Mouse (Mus musculus): Measurements from ENCODE around the gene Ocln.
"Not testable (repeated sequence)": the region's sequence is repeated elsewhere in the genome, so short reads cannot be mapped to it uniquely, and the experiment has no call there.

Gene Ocln

GRCm38 (mm10) chr13:100543011-100543767, 9.3 kb downstream of the Ocln start:
- DNase-seq (ENCODE audit: low read depth) = no peak

DNA sequence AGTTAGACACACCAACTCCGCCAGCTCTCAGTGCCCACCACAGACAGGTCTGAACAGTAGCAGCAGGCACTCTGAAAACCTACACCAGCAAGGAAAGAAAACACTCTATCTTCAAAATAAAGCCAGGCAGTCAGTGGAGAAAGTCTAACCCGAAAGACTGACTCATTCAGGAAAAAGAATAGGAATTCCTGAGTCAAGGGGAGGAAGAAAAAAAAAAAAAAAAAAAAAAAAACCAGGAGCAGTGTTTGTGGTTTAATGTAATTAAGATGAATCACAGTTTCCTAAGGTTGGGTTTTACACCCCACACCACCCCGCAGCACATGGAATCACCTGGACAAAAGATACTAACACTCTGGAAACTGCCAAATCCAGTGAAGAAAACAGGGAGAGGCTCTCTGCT, 16.4 kb downstream of the Ocln start:
- DNase-seq (ENCODE audit: low read depth) = no peak

GRCm38 (mm10) chr13:100532788-100533365, 19.6 kb downstream of the Ocln start:
- DNase-seq (ENCODE audit: low read depth) = no peak

DNA sequence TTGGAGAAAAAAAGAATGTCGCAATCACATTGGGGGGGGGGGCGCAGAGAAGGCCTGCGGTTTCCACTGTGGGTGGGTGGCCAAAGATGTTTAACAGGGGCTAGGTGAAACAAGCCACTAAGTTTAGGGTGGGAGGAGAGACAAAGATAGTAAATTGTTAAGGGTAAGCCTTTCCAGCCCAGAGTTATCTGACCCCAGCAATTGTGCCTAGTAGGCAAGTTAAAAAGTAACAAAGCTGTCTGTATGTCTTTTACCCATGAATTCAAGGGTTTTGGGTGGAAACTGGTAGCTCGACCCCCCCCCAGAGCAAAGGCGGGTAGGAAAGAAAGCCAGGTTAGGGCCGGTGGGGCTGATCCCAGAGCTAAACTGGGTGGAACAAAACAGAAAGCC, 25.9 kb downstream of the Ocln start:
- DNase-seq (ENCODE audit: low read depth) = no peak

DNA sequence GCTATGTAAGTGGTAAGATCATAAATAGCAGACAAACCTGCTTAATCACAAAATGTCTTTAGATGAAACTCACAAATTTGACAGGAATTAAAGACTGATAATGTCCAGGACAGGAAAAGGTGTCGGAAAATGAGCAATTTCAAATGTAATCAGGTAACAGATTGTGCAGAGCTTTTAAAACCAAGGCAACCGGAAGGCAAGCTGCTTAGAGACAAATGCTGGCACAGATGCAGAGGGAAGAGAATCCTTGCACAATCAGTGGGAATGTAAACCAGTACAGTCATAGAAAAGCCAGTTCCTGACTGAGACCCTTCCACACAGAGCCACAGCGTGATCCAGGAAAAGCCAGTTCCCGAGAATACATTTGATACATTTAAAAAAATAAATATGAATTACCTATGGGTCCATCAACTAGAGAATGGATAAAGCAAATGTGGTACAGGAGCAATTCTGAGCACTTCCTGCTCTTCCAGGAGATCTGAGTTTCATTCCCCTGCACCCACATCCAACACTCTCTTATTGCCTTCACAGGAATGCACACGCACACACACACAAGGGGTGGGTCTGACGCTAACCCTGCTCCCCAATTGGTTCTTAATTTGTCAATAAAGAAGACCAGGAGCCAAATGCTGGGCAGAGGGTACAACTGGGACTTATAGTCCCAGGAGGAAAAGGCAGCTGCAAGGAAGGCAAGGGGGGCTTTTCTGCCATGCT, 26.4 kb downstream of the Ocln start:
- DNase-seq (ENCODE audit: low read depth) = peak; percentile 64

- DNase-seq (ENCODE audit: low read depth) = no peak
Measured at GRCm38 (mm10) chr13:100524896-100525295, 27.6 kb downstream of the Ocln start.

GRCm38 (mm10) chr13:100523698-100524097, 28.8 kb downstream of the Ocln start:
- no peak for DNase-seq (ENCODE audit: low read depth)

DNA sequence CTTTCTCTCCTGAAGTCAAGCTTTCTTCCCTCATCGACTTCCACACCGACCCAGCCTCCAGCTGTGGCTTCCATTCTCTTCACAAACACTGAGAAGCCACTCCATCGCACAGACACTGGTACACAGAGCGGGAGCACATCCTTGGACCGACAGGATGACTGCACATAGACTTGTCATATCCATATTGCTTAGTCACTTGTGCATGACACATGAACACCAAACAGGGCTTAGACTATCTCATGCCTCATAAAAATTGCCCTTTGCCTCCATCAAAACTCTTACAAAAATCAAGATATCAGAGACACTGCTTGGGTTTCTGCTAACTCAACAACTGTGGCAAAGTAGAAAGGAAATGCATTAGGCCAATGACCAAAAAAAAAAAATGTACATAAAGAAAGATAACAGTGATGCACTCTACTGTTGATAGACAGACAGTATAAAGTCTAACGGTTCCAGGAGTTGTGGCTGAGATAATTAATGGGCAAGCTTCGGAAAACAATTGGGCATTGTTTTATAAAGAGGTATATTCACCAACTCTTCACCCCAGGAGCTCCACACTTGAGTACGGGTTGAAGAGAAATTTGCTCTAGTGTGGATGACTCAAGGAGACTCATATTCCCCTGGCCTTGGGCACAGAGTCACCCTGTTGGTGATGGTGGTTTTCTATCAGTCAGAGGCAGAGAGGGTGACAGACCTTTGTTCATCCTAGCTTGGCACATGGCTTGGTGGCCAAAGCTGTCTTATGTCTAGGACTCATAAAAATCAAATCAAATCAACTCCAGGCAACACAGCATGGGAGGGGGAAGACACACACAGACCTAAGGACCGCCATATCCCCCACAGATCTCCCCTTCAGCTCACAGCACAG, 30.6 kb downstream of the Ocln start:
- no peak for DNase-seq (ENCODE audit: low read depth)

DNA sequence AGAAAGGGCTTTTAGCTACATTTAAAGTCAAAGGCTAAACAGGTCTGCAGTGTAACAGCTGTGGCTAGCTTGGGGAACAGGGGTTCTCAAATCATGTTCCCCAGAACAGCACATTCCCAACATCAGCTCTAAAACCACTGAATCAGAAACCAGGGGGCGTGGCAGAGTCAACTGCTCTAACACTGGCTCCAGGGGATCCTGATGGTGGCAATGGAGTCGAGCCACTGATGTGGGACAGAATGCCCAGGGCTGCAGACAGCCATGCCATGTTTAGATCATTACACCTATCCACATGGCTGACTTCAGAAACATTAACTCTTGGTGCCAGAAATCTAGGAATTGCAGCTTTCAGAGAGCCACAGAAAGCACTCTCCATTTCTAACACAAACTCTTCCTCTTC, 33.4 kb downstream of the Ocln start:
- DNase-seq (ENCODE audit: low read depth) = no peak

- DNase-seq (ENCODE audit: low read depth) = no peak
Measured at GRCm38 (mm10) chr13:100518191-100518590, 34.3 kb downstream of the Ocln start.

GRCm38 (mm10) chr13:100517652-100518153, 34.8 kb downstream of the Ocln start:
- DNase-seq (ENCODE audit: low read depth) = no peak

DNA sequence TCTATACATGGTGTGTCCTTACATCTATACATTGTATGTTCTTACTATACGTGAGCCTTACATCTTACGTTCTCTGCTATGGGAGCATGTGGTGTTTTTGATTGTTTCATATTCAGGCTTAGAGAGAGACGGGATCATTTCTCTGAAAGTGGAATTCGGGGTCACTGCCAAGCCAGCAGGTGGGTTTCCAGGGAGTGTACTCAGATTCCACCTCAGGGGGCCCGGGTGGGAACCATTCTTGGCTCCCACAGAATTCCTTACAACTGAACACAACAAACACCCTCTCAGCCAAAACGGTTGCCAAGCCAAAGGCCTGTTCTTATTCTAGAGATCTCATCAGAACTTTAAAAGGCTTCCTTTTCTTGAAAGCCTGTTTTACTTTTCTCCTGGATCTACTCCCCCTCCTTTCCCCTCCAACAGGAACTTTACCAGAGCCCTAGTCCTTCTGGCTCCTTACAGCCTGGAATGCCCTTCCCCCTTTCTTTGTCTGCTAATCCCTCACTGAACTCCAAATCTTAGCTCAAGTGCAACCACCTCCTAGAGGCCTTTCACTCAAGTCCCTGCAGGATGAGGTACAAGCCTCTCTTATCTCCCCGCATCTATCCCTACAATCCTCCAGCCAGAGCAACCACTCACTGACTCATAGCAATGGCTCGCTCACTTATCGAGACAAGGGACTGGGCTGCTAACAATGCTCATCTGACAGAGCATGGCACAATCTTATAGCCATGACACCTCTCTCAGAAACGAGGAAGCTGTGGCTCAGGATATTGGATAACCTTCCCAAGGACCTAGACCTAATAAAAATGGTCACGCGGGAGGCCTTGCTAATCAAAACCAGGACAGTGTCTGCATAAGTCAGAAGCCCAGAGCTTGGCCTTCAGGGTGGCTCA, 36.1 kb downstream of the Ocln start:
- peak; percentile 59 for DNase-seq (ENCODE audit: low read depth)

DNA sequence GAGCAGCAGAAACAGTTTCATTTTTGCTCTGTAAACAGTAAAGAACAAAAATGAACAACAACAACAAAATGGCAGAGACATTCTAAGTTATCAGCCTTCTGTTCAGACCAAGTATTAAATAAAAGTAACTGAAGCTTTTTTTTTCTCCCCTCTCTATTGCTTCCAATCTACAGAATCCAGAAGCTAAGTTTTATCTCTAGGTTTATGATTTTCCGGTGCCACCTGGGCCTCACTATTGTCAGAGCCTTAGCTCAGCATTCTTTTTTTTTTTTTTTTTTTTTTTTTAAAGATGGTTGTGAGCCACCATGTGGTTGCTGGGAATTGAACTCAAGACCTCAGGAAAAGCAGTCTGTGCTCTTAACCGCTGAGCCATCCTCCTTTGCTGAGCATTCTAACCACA, 39.7 kb downstream of the Ocln start:
- DNase-seq (ENCODE audit: low read depth) = no peak

DNA sequence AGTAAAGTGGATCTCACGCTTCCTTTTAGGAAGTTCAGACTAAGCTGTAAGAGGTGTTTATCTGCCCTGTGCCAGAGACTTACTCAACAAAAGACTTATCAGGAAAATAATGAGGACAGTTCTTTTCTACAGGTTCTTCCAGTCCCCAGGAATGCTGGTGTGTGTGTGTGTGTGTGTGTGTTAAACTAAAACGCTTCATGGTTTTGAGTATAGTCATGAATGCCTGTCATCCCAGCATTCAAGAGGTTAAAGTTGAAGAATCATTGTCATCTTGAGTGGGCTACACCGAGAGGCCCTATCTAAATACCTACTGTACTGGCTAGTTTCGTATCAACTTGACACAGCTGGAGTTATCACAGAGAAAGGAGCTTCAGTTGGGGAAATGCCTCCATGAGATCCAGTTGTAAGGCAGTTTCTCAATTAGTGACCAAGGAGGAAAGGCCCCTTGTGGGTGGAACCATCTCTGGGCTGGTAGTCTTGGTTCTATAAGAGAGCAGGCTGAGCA, 40.6 kb downstream of the Ocln start:
- DNase-seq (ENCODE audit: low read depth) = no peak

GRCm38 (mm10) chr13:100511146-100511859, 41.2 kb downstream of the Ocln start:
- DNase-seq (ENCODE audit: low read depth) = no peak

DNA sequence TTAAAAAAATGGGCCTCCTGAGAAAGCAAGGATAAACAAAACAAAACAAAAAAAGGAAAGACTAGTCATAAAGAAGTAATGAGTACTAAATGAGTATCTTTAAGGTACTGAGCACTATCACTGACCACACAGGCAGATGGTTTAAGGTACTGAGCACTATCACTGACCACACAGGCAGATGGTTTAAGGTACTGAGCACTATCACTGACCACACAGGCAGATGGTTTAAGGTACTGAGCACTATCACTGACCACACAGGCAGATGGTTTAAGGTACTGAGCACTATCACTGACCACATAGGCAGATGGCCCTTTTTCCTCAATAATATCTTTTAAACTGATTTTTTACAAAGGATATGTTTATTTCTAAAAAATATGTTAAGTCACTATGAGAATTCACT, 52.9 kb downstream of the Ocln start:
- not testable (repeated sequence) for DNase-seq (ENCODE audit: low read depth)

DNA sequence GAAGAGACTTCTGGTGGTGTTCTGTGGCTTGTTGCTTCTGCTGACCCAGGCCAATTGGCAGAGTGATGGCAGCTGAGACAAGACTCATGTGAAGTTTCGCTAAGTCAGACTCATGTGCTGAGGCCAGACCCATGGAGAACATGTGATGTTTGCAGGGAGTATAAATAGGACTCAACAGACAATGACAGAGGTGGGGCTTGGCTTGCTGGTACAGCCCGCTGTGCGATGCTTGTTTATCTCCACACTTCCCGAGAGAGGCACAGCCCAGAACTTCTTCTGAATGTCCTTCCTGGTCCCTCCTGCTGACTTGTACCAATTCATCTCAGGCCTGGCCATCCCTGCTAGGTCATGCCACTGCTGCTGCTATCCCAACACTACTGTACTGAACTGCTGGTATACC, 57.2 kb downstream of the Ocln start:
- DNase-seq (ENCODE audit: low read depth) = no peak

GRCm38 (mm10) chr13:100494370-100494769, 58.1 kb downstream of the Ocln start:
- not testable (repeated sequence) for DNase-seq (ENCODE audit: low read depth)

DNA sequence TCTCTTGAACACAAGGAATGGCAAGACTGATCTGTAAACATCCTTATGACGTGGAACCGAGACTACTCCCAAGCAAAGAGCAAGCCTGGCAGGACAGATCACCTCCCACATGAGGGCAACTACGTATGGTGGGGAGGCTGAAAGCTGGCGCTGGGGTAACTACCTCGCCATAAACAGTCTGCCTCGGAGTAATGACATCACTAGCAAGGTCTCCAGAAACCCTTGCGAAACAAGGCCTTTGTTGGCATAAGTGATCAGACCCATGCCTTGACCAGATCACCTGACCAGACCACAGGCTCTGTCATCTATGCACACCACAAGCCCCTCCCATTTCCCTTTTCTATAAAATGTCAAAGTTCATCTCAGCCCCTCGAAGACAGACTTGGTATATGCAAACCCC, 59.2 kb downstream of the Ocln start:
- peak; percentile 24 for DNase-seq (ENCODE audit: low read depth)

All from NIH3T3 (cell line).